Mouse (Mus musculus) CH12.LX (cell line): ENCODE data around the gene Timm29. TPM values are rescaled to one million over a fixed set of nuclear protein-coding genes. Genes with fewer than 3 reads are reported as not detected.

ENCODE experiments used
- DNase-seq: peaks from one replicate; pipeline ENCODE4 v3.0.0-alpha.2; 2013; ENCODE audit errors: extremely low read depth
- H3K27ac ChIP-seq: 2 replicates; pipeline ENCODE4 v1.5.1; 2012; ENCODE audit warnings: low read depth, mild to moderate bottlenecking, control low read depth, moderate library complexity; ENCODE audit not compliant: insufficient read depth
- H3K27me3 ChIP-seq: replicated peaks from 2 replicates; pipeline ENCODE3; 2012; ENCODE audit warnings: inconsistent platforms
- H3K36me3 ChIP-seq, 2 experiments: replicated peaks in 1 of 2; 2 replicates each; pipeline versions ENCODE3 to v1.6.1; 2012; ENCODE audit warnings: inconsistent platforms in 1 of 2, low read length in 1 of 2, mild to moderate bottlenecking in 1 of 2, mixed read lengths in 1 of 2, moderate library complexity in 1 of 2; ENCODE audit not compliant: control insufficient read depth in 1 of 2, insufficient read depth in 1 of 2
- H3K4me1 ChIP-seq, 2 experiments: 2 replicates each; pipeline ENCODE4 v1.6.1; 2012; ENCODE audit warnings: inconsistent platforms in 1 of 2, moderate library complexity in 1 of 2; ENCODE audit not compliant: insufficient read depth in 2 of 2, control insufficient read depth in 1 of 2
- H3K4me2 ChIP-seq: 2 replicates; pipeline ENCODE4 v1.6.1; 2012; ENCODE audit warnings: low read depth, mild to moderate bottlenecking, control low read depth; ENCODE audit not compliant: poor library complexity, insufficient read depth, severe bottlenecking
- H3K4me3 ChIP-seq, 3 experiments: fragments of 150-350 bp in 1 of 3; sonication (generic) in 1 of 3; replicated peaks in 1 of 3; 2 replicates each; pipeline versions ENCODE3 to v1.5.1; 2011 to 2012; ENCODE audit warnings: low read depth in 2 of 3, low read length in 2 of 3, mild to moderate bottlenecking in 2 of 3, moderate library complexity in 2 of 3, control low read depth in 1 of 3, improper control_type of control experiment in 1 of 3, inconsistent platforms in 1 of 3, mixed read lengths in 1 of 3; ENCODE audit not compliant: poor library complexity in 1 of 3
- H3K79me2 ChIP-seq: replicated peaks from 2 replicates; pipeline ENCODE4 v1.6.1; 2012; ENCODE audit warnings: mild to moderate bottlenecking, moderate library complexity; ENCODE audit not compliant: control insufficient read depth, poor library complexity, insufficient read depth, severe bottlenecking; ENCODE audit errors: extremely low read depth
- H3K9ac ChIP-seq: 2 replicates; pipeline ENCODE4 v1.6.1; 2012; ENCODE audit warnings: low read depth, mild to moderate bottlenecking, control low read depth, moderate library complexity; ENCODE audit not compliant: insufficient read depth
- H3K9me3 ChIP-seq: replicated peaks from 2 replicates; pipeline ENCODE3; 2012; ENCODE audit warnings: low read length, inconsistent platforms, mixed read lengths
- BHLHE40 ChIP-seq: IDR thresholded peaks from 2 replicates; pipeline ENCODE4 v1.6.1; 2011; ENCODE audit warnings: mild to moderate bottlenecking, low read depth, low read length, improper control_type of control experiment
- CHD1 ChIP-seq: IDR thresholded peaks from 2 replicates; pipeline ENCODE4 v1.6.1; 2012; ENCODE audit warnings: low read depth, low read length, improper control_type of control experiment, inconsistent platforms
- CTCF ChIP-seq, 2 experiments: IDR thresholded peaks in 1 of 2; conservative IDR thresholded peaks in 1 of 2; 2 replicates each; pipeline ENCODE4 v1.5.1; 2011 to 2012; ENCODE audit warnings: low read depth in 2 of 2, low read length in 2 of 2, improper control_type of control experiment in 1 of 2, inconsistent platforms in 1 of 2, mild to moderate bottlenecking in 1 of 2, moderate library complexity in 1 of 2
- E2F4 ChIP-seq: IDR thresholded peaks from 2 replicates; pipeline ENCODE4 v1.6.1; 2011; ENCODE audit warnings: low read depth, low read length, improper control_type of control experiment; ENCODE audit not compliant: insufficient replicate concordance
- ELF1 ChIP-seq: IDR thresholded peaks from 2 replicates; pipeline ENCODE4 v1.6.1; 2014; ENCODE audit warnings: low read depth, mild to moderate bottlenecking, inconsistent platforms, low read length, improper control_type of control experiment
- IRF4 ChIP-seq: IDR thresholded peaks from 2 replicates; pipeline ENCODE4 v1.6.1; 2014; ENCODE audit warnings: low read depth, mild to moderate bottlenecking, inconsistent platforms, low read length, improper control_type of control experiment
- JUN ChIP-seq: IDR thresholded peaks from 2 replicates; pipeline ENCODE4 v1.6.1; 2011; ENCODE audit warnings: low read depth, mild to moderate bottlenecking, low read length, improper control_type of control experiment, moderate library complexity; ENCODE audit not compliant: insufficient read depth
- JUND ChIP-seq: conservative IDR thresholded peaks from 2 replicates; pipeline ENCODE4 v1.6.1; 2011; ENCODE audit warnings: low read depth, low read length, improper control_type of control experiment
- KAT2A ChIP-seq: IDR thresholded peaks from 2 replicates; pipeline ENCODE4 v1.6.1; 2012; ENCODE audit warnings: low read length, improper control_type of control experiment, inconsistent platforms; ENCODE audit not compliant: insufficient replicate concordance
- MAFK ChIP-seq: IDR thresholded peaks from 2 replicates; pipeline ENCODE4 v1.6.1; 2011; ENCODE audit warnings: low read length, improper control_type of control experiment; ENCODE audit not compliant: insufficient replicate concordance
- MAX ChIP-seq: IDR thresholded peaks from 2 replicates; pipeline ENCODE4 v1.6.1; 2011; ENCODE audit warnings: low read length, improper control_type of control experiment
- MAZ ChIP-seq: IDR thresholded peaks from 2 replicates; pipeline ENCODE4 v1.6.1; 2012; ENCODE audit warnings: low read depth, mild to moderate bottlenecking, inconsistent platforms, low read length, improper control_type of control experiment, moderate library complexity
- MEF2A ChIP-seq: IDR thresholded peaks from 2 replicates; pipeline ENCODE4 v1.6.1; 2014; ENCODE audit warnings: low read depth, mild to moderate bottlenecking, inconsistent platforms, low read length, improper control_type of control experiment, borderline replicate concordance
- NELFE ChIP-seq: IDR thresholded peaks from 2 replicates; pipeline ENCODE4 v1.6.1; 2011; ENCODE audit warnings: low read depth, low read length, improper control_type of control experiment
- NRF1 ChIP-seq: IDR thresholded peaks from 2 replicates; pipeline ENCODE4 v1.6.1; 2014; ENCODE audit warnings: low read depth, mild to moderate bottlenecking, inconsistent platforms, low read length, improper control_type of control experiment, moderate library complexity
- POLR2A ChIP-seq: IDR thresholded peaks from 2 replicates; pipeline ENCODE4 v1.6.1; 2011; ENCODE audit warnings: low read depth, mild to moderate bottlenecking, improper control_type of control experiment, low read length
- POLR2AphosphoS2 ChIP-seq: IDR thresholded peaks from 2 replicates; pipeline ENCODE4 v1.6.1; 2011; ENCODE audit warnings: low read depth, low read length, improper control_type of control experiment
- TCF12 ChIP-seq: IDR thresholded peaks from 2 replicates; pipeline ENCODE4 v1.6.1; 2014; ENCODE audit warnings: low read depth, mild to moderate bottlenecking, inconsistent platforms, low read length, improper control_type of control experiment
- UBTF ChIP-seq: IDR thresholded peaks from 2 replicates; pipeline ENCODE4 v1.6.1; 2012; ENCODE audit warnings: low read depth, mild to moderate bottlenecking, inconsistent platforms, low read length, improper control_type of control experiment, moderate library complexity
- USF2 ChIP-seq: conservative IDR thresholded peaks from 2 replicates; pipeline ENCODE4 v1.6.1; 2011; ENCODE audit warnings: low read depth, low read length, improper control_type of control experiment
- dilution Hi-C: fragments of 300-500 bp; cut with MboI; formaldehyde crosslinking; loops from 2 replicates; pipeline ENCODE4 v1.14.3; 2020; ENCODE audit warnings: low sequenced_read_pairs; ENCODE audit not compliant: extremely low pct_unique_long_range_greater_than_20kb, extremely low pct_ligation_motif_present
- in situ Hi-C: fragments of 300-500 bp; cut with MboI; formaldehyde crosslinking; loops from 3 replicates; pipeline ENCODE4 v1.14.3; 2019; ENCODE audit warnings: low sequenced_read_pairs, low pct_ligation_motif_present, low pct_unique_long_range_greater_than_20kb, mixed read lengths
- polyA plus RNA-seq: library from polyadenylated mRNA; unstranded; fragments of >175 nt; gene quantifications from 2 replicates; pipeline ENCODE4 v1.2.1, GENCODE M21; 2012; ENCODE audit warnings: low read depth; ENCODE audit not compliant: insufficient read length
- total RNA-seq, 2 experiments: library from RNA; depleted of rRNA; stranded (reverse); fragments of 300-350 nt in 1 of 2; fragments of >200 nt in 1 of 2; gene quantifications; 2 replicates each; pipeline ENCODE4 v1.2.3; 2012 to 2014

Timm29 gene
- total and polyA plus RNA-seq, 3 experiments: 12.0 to 34.6 (median 19.5) TPM

DNA sequence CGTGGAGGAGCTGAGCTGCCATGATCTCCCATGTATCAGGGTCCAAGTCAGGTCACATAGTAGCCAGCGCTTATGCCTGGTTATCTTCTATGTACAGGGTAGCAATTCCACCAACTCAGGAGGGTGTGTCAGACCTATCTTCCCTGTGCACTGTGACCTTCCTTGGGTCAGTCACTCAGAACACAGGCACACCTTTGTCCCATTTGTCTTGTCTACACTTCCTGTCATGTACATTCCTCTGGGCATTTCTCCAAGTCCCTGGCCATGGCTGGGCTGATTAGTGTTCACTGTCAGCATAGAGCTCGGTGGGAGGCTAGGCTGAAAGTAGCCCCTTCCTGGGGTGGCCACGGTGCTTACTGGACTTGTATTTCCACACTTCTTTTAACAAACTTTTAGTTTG lies 34.2 kb upstream of the Timm29 start:
- Histone ChIP-seq H3K4me1 (peaks cover 0 to 9% of the 10 kb centered on the region in 2 experiments; a peak in 2 of 4 replicates), H3K4me2 (no peak overlapping the region), H3K9ac (no peak overlapping the region), H3K27me3 (no peaks in the 10 kb centered on the region), H3K4me3 (no peak overlapping the region), H3K79me2 (peaks cover 24% of the 10 kb centered on the region), H3K36me3 (peaks cover 23 to 76% of the 10 kb centered on the region in 2 experiments), H3K27ac (no peak overlapping the region), H3K9me3 (no peaks in the 10 kb centered on the region)
- in situ Hi-C loops (no loop called here), dilution Hi-C loops (no loop called here)
- DNase-seq: no peak
- TF ChIP-seq BHLHE40: no peak
- TF ChIP-seq ELF1: no peak

DNA sequence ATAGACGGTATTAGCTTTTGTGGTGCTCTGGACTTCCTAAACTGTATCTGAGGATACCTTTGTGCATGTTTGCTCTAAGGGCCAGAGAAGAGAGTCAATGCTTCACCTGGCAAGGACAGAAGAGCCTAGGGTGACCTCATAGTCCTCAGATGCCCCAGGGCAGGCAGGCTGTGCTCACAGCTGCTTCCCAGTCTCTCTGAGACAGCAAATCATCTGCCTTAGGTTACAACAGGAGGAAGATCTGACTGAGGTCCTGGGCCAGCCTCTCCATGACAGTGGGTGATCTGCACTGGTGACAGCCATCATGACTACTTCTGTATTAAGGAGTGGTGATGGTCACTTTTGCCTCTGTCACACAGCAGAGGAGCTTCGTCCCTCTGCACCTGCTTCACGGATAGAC lies 33.4 kb upstream of the Timm29 start:
- peaks cover 23 to 71% of the 10 kb centered on the region in 2 experiments for H3K36me3 ChIP-seq

GRCm38 (mm10) chr9:21564420-21564819 lies 28.1 kb upstream of the Timm29 start:
- in situ Hi-C loops: no loop called here
- Histone ChIP-seq H3K79me2 (peaks cover 11% of the 10 kb centered on the region), H3K4me1 (peaks cover 13 to 45% of the 10 kb centered on the region in 2 experiments), H3K9me3 (no peaks in the 10 kb centered on the region), H3K4me2 (no peak overlapping the region), H3K27me3 (no peaks in the 10 kb centered on the region), H3K4me3 (no peak overlapping the region), H3K27ac (no peak overlapping the region), H3K36me3 (peaks cover 14 to 63% of the 10 kb centered on the region in 2 experiments), H3K9ac (no peak overlapping the region)
- no peak for TF ChIP-seq MEF2A
- dilution Hi-C loops: no loop called here
- DNase-seq: no peak

More for the DNA sequence above, 33.4 kb upstream of the Timm29 start:
- H3K9ac ChIP-seq: no peak overlapping the region
- no peaks in the 10 kb centered on the region for H3K9me3 ChIP-seq
- dilution Hi-C loops (no loop called here), in situ Hi-C loops (no loop called here)
- H3K4me3 ChIP-seq: no peak overlapping the region
- H3K4me2 ChIP-seq: no peak overlapping the region
- H3K27ac ChIP-seq: no peak overlapping the region
- no peaks in the 10 kb centered on the region for H3K27me3 ChIP-seq
- H3K4me1 ChIP-seq: peaks cover 0 to 9% of the 10 kb centered on the region in 2 experiments; a peak in 2 of 4 replicates
- no peak for DNase-seq
- H3K79me2 ChIP-seq: peaks cover 24% of the 10 kb centered on the region
- TF ChIP-seq NRF1 (no peak), IRF4 (no peak), NELFE (no peak), MAX (no peak), CHD1 (no peak), KAT2A (no peak), MAZ (no peak), ELF1 (no peak), POLR2A (no peak), JUND (no peak), USF2 (no peak), POLR2AphosphoS2 (no peak), MAFK (no peak), TCF12 (no peak), UBTF (no peak), E2F4 (no peak), JUN (no peak), CTCF (conservative IDR thresholded peaks at IDR 0.05 in 1 of 2, IDR thresholded peaks at IDR 0.05 in 1 of 2; ENCODE audit: low read depth in 2 of 2, low read length in 2 of 2) (no peak), MEF2A (no peak)
